Mouse (Mus musculus) thymus, adult 2 months (tissue): ENCODE measurements at regions not wholly inside any gene's neighbourhood (a gene's known extent, or its start where the extent isn't known, plus 50 kb on each side); places are given as distances from the start of the nearest gene placed in this dataset.

Source experiments
- DNase-seq: peaks from one replicate; pipeline ENCODE4 v3.0.0; 2021
- H3K27ac ChIP-seq: fragments of 200-500 bp; 2 replicates; pipeline ENCODE4 v1.5.1; 2012; ENCODE audit warnings: low read length, control low read depth; ENCODE audit not compliant: control insufficient read depth, insufficient read depth
- H3K27me3 ChIP-seq: fragments of 200-500 bp; 2 replicates; pipeline ENCODE4 v1.6.1; 2012; ENCODE audit warnings: mild to moderate bottlenecking, low read length, moderate library complexity, mixed read lengths; ENCODE audit not compliant: control insufficient read depth, insufficient read depth
- H3K36me3 ChIP-seq: fragments of 200-500 bp; 2 replicates; pipeline ENCODE4 v1.6.1; 2012; ENCODE audit warnings: mild to moderate bottlenecking, low read length, moderate library complexity; ENCODE audit not compliant: control insufficient read depth, insufficient read depth
- H3K4me1 ChIP-seq: fragments of 200-500 bp; replicated peaks from 2 replicates; pipeline ENCODE4 v1.6.1; 2012; ENCODE audit warnings: low read length; ENCODE audit not compliant: control insufficient read depth, insufficient read depth
- H3K4me3 ChIP-seq: fragments of 200-500 bp; 2 replicates; pipeline ENCODE4 v1.5.1; 2012; ENCODE audit warnings: mild to moderate bottlenecking, low read length, control low read depth, moderate library complexity; ENCODE audit not compliant: control insufficient read depth, insufficient read depth
- CTCF ChIP-seq: fragments of 200-500 bp; IDR thresholded peaks from 2 replicates; pipeline ENCODE4 v1.5.1; 2012; ENCODE audit warnings: mild to moderate bottlenecking, control low read depth, low read length, moderate library complexity, borderline replicate concordance; ENCODE audit not compliant: control insufficient read depth, poor library complexity, insufficient read depth; ENCODE audit errors: extremely low read depth
- POLR2A ChIP-seq: fragments of 200-500 bp; IDR thresholded peaks from 2 replicates; pipeline ENCODE4 v1.6.1; 2012; ENCODE audit warnings: mild to moderate bottlenecking, low read length, control low read depth, moderate library complexity; ENCODE audit not compliant: control insufficient read depth, poor library complexity, insufficient read depth; ENCODE audit errors: extremely low read depth
- WGBS: fragments of 180-500 bp; shearing (Covaris S2); methylation state at CpG from one replicate; pipeline ENCODE4 v1.1.7; 2018; 5-methylcytosine and 5-hydroxymethylcytosine counted together

- Histone ChIP-seq H3K4me3 (no peak overlapping the region), H3K4me1 (no peaks in the 10 kb centered on the region), H3K27ac (no peak overlapping the region), H3K27me3 (no peaks in the 10 kb centered on the region), H3K36me3 (no peaks in the 10 kb centered on the region)
- DNase-seq: no peak
- no peak for TF ChIP-seq POLR2A
- TF ChIP-seq CTCF: no peak
- WGBS: 89% methylated on average over 6 of the region's 6 CpGs
These were observed 228.0 kb upstream of the Irx5 start for GRCm38 (mm10) chr8:92129241-92130015.

- Histone ChIP-seq H3K4me3 (no peak overlapping the region), H3K27ac (no peak overlapping the region), H3K4me1 (no peaks in the 10 kb centered on the region), H3K36me3 (no peaks in the 10 kb centered on the region), H3K27me3 (no peaks in the 10 kb centered on the region)
- TF ChIP-seq POLR2A (no peak), CTCF (no peak)
- 80% methylated on average over 3 of the region's 3 CpGs for WGBS
- no peak for DNase-seq
These were observed 231.8 kb upstream of the Irx5 start for GRCm38 (mm10) chr8:92125631-92126030.

- no peaks in the 10 kb centered on the region for H3K36me3 ChIP-seq
- TF ChIP-seq CTCF (no peak), POLR2A (no peak)
- no peak for DNase-seq
- no peaks in the 10 kb centered on the region for H3K27me3 ChIP-seq
- 54% methylated on average over 2 of the region's 2 CpGs for WGBS
- no peak overlapping the region for H3K4me3 ChIP-seq
- no peaks in the 10 kb centered on the region for H3K4me1 ChIP-seq
- no peak overlapping the region for H3K27ac ChIP-seq
These were observed 236.1 kb upstream of the Irx5 start for GRCm38 (mm10) chr8:92121296-92121695.

- 93% methylated on average over 15 of the region's 15 CpGs for WGBS
- no peak for DNase-seq
- Histone ChIP-seq H3K4me3 (no peak overlapping the region), H3K4me1 (no peaks in the 10 kb centered on the region), H3K27ac (no peak overlapping the region), H3K27me3 (no peaks in the 10 kb centered on the region), H3K36me3 (no peaks in the 10 kb centered on the region)
- TF ChIP-seq POLR2A (no peak), CTCF (no peak)
These were observed 241.8 kb upstream of the Irx5 start for GRCm38 (mm10) chr8:92115479-92116267.

GRCm38 (mm10) chr8:92114311-92115275 is 242.8 kb upstream of the Irx5 start:
- no peak for DNase-seq
- Histone ChIP-seq H3K4me1 (no peaks in the 10 kb centered on the region), H3K27me3 (no peaks in the 10 kb centered on the region), H3K36me3 (no peaks in the 10 kb centered on the region), H3K27ac (no peak overlapping the region), H3K4me3 (no peak overlapping the region)
- TF ChIP-seq POLR2A (no peak), CTCF (no peak)
- WGBS: 83% methylated on average over 22 of the region's 22 CpGs

- Histone ChIP-seq H3K4me1 (no peaks in the 10 kb centered on the region), H3K27me3 (no peaks in the 10 kb centered on the region), H3K36me3 (no peaks in the 10 kb centered on the region), H3K27ac (no peak overlapping the region), H3K4me3 (no peak overlapping the region)
- no peak for DNase-seq
- TF ChIP-seq POLR2A: no peak
- TF ChIP-seq CTCF: no peak
- WGBS: 56% methylated on average over 9 of the region's 9 CpGs
These were observed 243.5 kb upstream of the Irx5 start for GRCm38 (mm10) chr8:92113901-92114300.
